Mouse (Mus musculus) lung, postnatal 36 days (tissue): ENCODE results near the gene 1700017N19Rik.

Experiments used
- DNase-seq: peaks from one replicate; pipeline ENCODE4 v3.0.0; 2022; ENCODE audit warnings: mixed read lengths

Gene 1700017N19Rik

DNA sequence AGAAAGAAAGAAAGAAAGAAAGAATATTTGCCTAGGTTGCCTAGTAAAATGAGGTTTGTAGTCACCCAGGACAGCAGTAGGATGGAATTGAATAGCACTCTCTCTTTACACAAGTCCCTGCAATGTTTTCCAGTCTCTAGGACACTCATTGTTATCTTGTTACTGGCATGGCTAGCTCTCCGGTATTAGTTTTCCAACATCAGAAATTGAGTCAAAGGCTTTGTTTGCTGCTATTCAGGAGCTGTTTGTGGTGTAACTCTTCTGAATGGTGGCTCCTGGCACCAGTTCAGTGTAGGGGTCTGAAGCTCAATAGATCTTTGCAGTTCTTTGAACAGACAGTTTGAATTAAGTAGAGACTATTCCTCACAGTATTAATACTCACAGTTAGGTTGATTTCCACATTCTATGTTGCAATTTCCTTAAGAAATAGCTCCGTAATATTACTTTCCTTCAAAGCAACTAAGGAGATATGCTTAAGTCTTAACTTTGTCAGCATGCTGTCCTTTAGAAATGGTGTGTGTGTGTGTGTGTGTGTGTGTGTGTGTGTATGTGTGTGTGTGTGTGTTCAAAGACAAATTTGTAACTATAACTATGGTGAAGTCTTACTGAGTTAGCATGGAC is 71.8 kb downstream of the 1700017N19Rik start:
- DNase-seq = no peak
